Mouse (Mus musculus) kidney, postnatal 4 days (tissue): ENCODE results near the gene Hdgfl2.
"Not testable (repeated sequence)": the region's sequence is repeated elsewhere in the genome, so short reads cannot be mapped to it uniquely, and the experiment has no call there.

ENCODE experiments used
- DNase-seq, 2 experiments: peaks; one replicate each; pipeline ENCODE4 v3.0.0; 2021; ENCODE audit warnings: mixed read lengths in 2 of 2

The Hdgfl2 gene

DNA sequence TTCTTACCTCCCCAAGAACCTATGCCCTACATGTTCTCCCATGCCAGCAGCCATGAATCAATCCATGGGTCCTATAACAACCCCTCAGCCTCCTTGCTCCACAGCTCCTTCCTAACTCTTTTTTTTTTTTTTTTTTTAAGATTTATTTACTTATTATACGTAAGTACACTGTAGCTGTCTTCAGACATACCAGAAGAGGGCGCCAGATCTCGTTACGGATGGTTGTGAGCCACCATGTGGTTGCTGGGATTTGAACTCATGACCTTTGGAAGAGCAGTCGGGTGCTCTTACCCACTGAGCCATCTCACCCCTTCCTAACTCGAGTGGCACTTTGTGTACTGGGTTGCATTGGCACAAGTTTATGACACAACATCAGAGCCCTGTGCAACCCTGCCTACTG, 13.7 kb upstream of the Hdgfl2 start:
- DNase-seq = not testable (repeated sequence)

DNA sequence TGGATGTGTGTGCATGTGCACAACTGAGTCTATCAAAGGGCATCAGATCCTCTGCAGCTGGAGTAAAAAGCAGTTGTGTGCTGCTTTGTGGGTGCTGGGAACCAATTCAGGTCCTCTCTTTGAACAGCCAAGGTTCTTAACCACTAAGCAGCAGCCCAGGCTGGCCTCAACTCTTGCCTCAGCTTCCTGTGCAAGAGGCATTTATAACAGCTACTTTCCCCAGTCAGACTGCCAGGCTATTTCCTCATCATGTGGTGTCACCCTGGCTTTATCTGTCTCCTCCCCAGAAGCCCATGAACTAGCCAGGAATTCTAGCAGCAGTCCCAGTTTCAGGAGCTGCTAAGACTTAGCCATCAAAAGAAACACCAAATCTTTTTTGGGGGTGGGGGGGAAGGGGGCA, 13.0 kb upstream of the Hdgfl2 start:
- no peak for DNase-seq

DNA sequence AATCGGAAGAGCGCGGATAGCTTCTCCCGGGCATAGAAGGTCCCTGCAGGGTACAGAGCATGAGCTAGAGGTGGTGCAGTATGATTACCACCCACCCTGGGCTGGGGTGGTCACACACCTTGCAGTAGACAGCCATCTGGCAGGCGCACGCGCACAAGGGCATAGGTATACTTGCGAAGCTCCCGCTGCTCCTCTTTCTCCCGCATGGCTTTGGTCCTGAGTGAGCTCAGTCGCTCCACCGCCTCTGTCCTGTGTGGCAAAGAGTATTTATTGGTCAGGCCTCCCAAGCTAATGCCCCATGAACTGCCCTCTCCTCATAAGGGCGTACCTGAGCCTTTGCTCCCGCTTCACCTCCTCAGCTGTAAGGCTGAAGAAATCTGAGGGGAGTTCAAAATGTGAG, 10.4 kb upstream of the Hdgfl2 start:
- no peak for DNase-seq

DNA sequence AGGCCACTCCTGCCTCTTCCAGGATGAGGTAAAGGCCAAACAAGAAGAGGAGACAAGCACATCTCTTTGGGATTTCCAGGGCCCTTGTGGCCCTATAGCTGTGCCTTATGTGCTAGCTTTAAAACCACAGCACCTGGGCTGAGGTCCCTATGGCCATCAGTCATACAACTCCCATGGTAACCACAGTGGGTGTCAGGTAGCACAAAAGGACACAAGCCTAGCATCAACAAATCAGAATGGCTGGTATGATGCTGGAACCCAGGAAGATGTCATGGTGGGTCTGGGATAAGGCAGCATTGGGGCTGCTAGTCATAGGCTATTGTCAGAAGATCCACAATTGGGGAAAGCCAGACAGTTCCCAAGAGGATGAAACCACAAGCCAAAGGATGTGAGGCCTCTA, 8.3 kb upstream of the Hdgfl2 start:
- DNase-seq = no peak

DNA sequence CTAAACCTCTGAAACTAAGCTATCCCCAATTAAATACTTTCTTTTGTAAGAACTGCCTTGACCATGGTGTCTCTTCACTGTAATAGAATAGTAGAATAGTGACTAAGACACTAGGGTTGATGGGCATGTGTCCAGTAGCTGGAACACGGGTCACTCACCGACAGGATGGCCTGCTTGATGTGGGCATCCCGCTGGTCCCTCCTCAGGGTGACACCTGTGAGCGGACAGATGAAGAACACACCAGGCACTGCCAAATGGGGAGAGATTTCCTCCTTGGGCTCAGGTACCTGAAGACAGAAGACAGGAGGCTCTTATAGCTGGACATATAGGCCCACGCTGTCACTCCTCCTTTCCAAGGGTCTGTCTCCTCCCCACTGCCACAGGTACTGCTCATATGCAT, 7.2 kb upstream of the Hdgfl2 start:
- DNase-seq = no peak

DNA sequence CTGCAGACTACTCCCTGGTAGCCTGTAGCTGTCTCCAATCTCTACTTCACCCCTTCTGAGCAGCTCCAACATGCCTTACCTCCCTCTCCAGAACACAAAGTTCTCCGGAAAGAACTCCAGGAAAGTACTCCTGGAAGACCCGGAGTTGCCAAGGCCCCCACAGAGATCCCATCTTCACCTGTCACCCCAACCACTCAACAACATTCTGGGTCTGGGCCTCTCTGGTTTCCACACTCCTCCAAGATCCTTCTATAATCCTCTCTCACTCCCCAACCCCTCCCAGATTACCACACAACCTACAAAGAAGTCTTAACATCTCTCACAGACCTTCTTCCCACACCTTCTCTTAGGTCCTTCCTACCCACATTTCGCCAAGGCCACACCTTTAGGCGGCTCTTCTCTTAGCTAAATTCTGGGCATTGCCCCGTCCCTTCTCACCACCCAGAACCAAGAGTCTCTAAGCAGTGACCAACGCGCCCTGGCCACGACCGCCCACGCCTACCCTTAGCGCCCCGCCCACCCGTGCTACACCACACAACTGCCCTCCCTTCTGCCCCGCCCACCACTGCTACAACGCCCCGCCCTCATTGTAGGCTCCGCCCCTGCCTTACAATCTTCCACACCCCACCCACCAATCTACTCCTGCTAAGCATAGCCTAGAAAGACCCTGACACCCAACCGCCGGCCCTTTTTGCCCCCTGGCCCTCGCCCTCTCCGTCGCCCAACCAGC, 5.2 kb upstream of the Hdgfl2 start:
- peak; percentile 95 to 96 for DNase-seq

DNA sequence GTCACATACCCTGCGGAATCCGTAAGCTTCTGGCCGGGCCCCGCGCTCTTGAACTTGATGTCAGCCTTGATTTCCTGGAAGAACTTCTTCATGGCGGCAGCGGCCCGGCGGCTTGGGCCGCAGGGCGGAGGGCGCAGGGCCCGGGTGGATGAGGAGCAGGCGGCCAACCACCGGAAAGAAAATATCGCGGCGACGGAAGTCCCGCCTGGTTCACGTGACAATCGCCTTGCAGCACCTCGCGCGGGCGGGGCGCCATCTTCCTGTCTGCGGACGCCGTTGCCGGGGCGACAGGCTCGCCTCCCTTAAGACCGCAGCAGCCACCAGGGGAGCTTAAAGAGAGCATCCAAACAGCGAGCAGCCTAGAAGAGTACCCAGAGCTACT, 4.6 kb upstream of the Hdgfl2 start, which contains the start of gene Ubxn6:
Ubxn6 (minus strand) TSS at position 202 of the 382 bp plus-strand sequence.
- peak; percentile 99 to 100 for DNase-seq

DNA sequence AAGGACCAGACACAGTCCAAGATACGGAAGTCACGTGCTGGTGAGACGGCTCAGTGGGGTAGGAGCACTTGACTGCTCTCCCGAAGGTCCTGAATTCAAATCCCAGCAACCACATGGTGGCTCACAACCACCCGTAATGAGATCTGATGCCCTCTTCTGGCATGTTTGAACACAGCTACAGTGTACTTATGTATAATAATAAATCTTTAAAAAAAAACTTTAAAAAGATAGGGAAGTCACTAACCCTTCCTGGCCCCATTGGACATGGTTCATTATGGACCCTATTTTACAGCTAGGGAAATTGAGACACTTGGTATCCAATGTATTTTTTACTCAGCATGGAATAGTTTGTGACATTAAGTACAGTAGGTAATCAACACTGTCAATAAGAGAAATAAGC, 1.9 kb upstream of the Hdgfl2 start:
- DNase-seq = no peak

DNA sequence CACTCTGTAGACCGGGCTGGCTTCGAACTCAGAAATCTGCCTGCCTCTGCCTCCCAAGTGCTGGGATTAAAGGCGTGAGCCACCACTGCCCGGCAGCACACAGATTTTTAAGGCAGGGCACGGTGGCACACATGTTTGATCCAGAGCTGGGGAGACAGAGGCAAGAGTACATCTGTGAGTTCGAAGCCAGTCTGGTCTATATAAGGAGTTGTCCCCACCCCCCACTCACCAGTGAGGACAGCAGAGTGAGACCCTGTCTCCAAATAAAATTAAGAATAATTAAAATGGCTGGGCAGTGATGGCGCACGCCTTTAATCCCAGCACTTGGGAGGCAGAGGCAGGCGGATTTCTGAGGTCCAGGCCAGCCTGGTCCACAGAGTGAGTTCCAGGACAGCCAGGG, 1.1 kb upstream of the Hdgfl2 start:
- peak; percentile 13 to 22 for DNase-seq

DNA sequence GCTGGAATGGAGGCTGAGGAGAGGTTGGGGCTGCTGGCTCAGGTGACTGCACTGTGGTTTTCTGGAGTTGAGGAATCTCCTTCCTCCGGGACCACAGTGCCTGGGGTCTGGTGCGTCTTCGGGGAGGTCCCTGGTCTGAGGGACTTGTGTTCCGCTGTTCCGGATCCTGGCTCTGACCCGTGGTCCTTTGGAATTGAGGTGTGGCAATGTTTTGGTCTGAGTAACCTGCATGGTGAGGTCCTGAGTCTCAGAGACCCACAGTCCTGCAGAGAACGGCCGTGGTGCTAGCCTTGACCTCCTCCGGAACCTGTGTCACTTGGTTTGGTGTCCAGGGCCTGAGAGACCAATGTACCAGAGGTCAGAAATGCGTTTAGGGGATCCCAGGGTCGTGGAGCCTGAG, 487 bp downstream of the Hdgfl2 start:
- DNase-seq = no peak

DNA sequence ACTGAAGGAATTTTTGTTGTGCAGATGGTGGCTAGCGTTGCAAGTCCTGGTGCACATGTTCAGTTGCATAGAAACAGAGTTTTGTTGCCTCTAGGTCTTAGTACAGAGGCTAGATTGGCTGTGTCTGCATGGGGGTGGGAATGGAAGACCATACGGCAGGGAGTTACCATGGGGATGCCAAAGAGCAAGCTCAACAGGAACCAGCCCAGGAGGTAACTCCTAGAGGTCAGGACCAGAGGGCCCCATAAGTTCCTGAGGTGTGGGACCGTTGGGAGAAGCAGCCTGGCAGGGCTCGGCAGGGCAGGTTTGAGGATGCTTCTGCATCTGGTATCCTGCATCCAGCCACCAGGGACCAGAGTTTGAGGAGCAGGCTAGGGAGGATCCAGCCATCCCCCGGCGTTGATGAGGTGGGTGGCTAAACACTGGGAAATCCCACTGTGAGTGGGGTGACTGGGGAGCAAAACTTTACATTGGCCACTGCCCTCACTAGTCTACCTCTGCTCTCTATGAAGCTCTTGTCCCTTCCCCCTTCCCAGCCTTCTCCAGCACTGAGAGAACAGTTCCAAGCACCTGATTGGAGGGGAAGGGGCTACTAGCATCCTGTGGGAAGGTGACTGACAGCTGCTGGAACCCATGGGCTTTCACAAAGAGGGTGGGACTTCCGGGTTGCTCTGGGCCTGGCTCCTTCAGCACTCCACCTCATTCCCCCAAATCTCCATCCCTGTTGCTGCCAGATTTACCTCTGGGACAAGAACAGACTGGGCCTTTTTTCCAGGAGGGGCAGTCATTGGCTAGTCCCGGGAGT, 1.5 kb downstream of the Hdgfl2 start:
- peak; percentile 67 to 75 for DNase-seq

DNA sequence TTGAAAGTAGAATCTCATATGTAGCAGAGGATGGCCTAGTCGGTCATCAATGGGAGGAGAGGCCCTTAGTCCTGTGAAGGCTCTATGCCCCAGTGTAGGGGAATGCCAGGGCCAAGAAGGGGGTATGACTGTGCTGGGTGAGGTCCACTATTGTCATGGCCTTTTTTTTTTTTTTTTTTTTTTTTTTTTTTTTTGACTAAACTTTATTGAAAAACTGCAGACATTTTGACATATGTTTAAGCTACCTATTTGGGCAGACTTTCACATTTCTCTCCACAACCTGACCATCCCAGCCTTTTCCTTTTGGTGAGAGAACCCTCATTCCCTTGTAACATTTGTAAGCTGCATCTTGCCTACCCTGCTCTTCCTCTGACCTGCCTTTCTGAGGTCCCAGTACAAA, 12.9 kb downstream of the Hdgfl2 start:
- no peak for DNase-seq

DNA sequence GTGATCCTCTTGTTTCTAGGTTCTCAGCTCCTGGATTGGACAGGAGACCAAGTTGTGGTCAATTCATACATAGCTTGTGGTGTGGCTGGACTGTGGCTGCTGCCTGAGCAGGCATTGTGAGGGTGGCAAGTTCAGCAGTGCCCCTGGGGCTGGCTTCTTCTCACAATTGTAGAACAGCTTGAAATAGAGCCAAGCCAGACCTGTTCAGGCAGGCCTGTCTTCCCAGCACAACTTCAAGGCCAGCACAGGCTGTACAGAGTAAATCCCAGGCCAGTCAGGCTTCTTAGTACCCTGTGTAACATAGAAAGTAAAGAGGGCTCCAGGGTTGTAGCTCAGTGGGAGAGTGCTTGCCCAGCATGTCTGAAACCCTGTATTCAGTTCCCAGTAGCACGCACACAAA, 13.4 kb downstream of the Hdgfl2 start:
- DNase-seq = no peak

DNA sequence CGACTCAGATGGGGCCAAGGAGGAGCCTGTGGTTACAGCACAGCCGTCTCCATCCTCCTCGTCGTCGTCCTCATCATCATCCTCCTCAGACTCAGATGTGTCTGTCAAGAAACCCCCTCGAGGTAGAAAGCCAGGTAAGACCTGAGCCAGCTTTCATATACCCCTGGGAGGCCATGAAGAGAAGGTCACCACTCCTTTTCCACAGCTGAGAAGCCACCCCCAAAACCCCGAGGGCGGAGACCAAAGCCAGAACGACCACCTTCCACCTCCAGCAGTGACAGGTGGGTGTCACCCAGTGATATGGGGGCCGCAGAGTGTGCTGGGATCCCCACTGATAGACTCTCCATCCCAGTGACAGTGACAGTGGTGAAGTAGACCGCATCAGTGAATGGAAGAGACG, 17.4 kb downstream of the Hdgfl2 start:
- no peak for DNase-seq

DNA sequence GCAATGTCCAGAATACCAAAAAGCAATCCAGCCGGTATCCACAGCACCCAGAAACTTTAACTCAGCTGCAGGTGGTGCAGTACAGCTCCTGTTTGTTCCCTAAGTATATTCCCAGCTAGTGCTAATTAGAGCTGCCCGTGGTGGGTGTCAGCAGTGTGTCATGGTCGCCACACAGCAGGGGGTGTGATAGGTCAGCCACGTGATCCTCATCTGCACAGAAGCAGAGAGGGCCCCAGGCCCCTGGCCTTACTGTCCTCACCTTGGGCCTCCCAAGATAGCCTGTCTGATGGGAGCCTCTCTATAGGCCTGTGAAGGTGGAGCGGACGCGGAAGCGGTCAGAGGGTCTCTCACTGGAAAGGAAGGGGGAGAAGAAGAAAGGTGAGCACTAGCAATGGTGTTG, 18.7 kb downstream of the Hdgfl2 start:
- DNase-seq = no peak

DNA sequence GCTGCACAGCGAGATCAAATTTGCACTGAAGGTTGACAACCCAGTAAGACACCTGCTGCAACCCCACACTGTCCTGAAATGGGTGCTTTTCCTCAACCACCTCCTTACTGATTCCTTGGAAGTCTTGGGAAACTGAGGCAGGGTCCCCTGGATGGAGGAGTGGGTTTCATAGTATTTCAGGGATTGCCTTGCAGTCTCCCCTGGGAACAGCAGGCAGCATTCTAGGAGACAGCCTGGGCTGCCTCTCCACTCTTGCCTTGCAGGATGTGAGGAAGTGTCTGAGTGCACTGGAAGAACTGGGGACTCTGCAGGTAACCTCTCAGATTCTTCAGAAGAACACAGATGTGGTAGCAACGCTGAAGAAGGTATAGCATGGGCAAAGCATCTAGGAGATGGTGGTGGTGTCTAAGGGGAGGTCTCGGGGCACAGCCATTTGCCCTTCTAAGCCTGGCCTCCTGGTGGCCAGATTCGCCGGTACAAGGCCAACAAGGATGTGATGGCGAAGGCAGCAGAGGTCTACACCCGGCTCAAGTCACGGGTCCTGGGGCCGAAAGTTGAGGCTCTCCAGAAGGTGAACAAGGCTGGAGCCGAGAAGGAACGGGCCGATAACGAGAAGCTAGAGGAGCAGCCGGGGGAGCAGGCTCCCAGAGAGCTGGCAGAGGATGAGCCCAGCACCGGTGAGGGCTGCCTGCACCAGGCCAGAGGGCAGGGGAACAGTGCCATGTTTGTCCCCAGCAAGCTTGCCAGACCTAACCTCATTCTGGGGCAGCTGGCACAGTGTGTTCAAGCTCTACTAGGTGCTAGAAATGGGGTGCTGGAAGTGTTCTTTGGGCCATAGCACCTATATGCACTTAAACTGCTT, 19.5 kb downstream of the Hdgfl2 start:
- DNase-seq = no peak

DNA sequence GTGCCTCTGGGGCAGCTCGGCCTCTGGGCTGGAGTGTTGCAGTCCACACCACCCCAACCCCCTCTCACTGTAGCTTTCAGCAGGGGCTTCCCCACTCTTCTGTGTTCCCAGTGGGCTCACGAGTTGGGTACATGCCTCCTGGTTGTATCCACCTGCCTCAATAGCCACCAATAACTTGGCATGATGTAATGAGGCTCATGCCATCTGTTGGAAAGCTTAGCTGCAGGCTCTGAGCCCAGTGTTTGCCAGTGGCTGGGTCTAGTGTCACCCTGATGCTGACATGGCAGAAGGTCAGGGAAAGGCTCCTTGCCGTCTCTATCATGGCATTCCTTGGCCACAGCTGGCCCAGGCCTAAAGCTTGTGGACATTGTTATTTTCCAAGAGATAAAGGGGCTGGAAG, 21.4 kb downstream of the Hdgfl2 start:
- no peak for DNase-seq

DNA sequence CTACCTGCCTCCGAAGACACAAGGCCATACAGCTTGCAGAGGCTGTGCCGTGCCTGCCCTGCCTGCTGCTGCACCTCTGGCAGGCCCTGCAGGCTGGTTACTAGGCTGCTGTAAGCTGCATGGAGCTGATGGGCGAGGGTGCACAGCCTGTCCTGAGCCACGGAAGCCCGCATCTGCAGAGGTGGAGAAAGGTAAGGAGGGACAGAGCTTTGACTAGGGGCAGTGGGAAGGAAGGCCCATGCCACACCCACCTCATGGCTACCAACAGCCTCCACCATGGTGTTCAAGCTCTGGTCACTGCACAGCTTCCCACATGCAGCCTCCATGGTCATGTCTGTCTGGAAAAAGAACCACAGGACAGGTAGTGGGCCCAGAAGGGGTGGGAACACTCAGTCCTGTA, 22.7 kb downstream of the Hdgfl2 start:
- no peak for DNase-seq

DNA sequence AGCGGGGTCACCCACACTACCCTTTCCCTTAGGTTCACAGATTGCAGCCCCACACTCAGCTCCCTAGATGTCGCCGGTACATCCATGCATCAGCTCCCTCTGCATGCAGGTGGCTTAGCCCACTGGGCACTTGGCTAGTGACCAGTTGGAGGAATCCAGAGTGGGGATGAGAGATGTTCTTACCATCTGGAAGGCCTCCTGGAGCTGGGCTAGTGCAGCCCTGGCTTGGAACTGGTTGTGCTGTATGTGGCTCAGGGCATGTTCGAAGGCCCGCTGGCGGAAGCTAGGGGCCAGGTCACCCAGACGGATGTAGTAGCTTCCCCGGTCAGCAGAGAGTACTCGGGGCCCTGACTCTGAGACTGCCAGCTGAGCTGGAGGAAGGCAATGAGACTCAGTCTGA, 23.5 kb downstream of the Hdgfl2 start:
- no peak for DNase-seq

DNA sequence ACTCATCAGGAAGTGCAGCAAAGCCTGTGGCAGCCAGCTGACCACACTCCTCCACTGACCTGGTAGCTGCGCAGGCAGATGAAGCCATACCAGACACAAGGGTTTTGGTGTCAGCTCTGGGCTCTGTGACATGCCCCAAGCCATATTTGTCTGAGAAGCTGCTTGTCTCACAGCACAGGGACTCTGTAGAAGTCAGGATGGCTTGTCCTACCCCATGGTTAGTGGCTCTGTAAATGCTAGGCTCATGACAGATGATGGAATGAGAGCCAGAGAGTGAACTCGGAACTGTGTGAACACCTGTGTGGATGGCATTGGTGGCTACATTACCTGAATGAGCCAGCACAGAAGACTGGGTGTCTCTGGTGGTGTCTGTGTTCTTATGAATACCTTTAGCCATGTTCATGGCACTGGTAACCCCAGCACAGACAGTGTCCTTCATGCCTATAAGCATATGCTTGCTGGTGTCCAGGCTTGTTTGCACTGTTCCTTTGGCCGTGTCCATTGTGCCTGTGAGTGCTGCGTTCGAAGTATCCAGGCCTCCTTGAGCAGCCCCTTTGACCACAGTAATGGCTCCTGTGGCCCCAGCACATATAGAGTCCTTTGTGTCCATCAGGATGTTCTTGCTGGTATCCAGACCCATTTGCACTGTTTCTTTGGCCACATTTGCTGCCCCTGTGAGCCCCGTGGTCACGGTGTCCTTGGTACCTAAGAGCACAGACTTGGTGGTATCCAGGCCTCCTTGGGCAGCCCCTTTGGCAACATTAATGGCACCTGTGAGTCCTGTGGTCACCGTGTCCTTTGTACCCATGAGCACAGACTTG, 24.2 kb downstream of the Hdgfl2 start:
- DNase-seq = no peak

DNA sequence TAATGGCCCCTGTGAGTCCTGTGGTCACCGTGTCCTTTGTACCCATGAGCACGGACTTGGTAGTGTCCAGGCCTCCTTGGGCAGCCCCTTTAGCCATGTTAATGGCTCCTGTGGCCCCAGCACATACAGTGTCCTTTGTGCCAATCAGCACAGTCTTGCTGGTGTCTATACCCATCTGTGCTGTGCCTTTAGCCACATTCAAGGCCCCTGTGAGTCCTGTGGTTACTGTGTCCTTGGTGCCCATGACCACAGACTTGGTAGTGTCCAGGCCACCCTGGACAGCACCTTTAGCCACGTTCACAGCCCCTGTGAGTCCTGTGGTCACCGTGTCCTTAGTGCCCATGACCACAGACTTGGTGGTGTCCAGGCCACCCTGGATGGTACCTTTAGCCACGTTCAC, 25.4 kb downstream of the Hdgfl2 start:
- DNase-seq = not testable (repeated sequence)

DNA sequence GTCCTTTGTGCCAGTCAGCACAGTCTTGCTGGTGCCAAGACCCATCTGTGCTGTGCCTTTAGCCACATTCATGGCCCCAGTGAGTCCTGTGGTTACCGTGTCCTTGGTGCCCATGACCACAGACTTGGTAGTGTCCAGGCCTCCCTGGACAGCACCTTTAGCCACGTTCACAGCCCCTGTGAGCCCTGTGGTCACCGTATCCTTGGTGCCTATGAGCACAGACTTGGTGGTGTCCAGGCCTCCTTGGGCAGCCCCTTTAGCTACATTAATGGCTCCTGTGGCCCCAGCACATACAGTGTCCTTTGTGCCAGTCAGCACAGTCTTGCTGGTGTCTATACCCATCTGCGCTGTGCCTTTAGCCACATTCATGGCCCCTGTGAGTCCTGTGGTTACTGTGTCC, 27.0 kb downstream of the Hdgfl2 start:
- not testable (repeated sequence) for DNase-seq

DNA sequence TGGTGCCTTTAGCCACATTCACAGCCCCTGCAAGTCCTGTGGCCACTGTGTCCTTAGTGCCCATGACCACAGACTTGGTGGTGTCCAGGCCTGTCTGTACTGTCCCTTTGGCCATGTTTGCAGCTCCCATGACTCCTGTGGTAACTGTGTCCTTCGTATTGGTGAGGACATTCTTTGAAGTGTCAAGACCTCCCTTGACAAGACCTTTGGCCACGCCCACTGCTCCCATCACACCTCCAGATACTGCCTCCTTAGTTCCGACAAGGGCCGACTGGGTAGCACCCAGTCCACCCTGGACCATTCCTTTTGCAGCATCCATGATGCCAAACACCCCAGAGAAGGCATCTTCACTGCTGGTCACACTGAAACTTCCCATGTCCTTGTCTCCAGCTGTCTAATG, 27.5 kb downstream of the Hdgfl2 start:
- no peak for DNase-seq
